Mouse (Mus musculus) bone marrow, adult 2 months (tissue): ENCODE measurements around the gene Ece1. TPM values are rescaled to one million over a fixed set of nuclear protein-coding genes. Genes with fewer than 3 reads are reported as not detected.
"Not testable (repeated sequence)": the region's sequence is repeated elsewhere in the genome, so short reads cannot be mapped to it uniquely, and the experiment has no call there.

Source experiments
- H3K27ac ChIP-seq: fragments of 200-500 bp; 2 replicates; pipeline ENCODE4 v1.5.1; 2012; ENCODE audit warnings: low read depth, mild to moderate bottlenecking, control low read depth, inconsistent platforms, low read length; ENCODE audit not compliant: control insufficient read depth, poor library complexity, insufficient read depth
- H3K4me1 ChIP-seq: fragments of 200-500 bp; 2 replicates; pipeline ENCODE4 v1.6.1; 2011; ENCODE audit warnings: low read length; ENCODE audit not compliant: control insufficient read depth, insufficient read depth
- H3K4me3 ChIP-seq: fragments of 200-500 bp; replicated peaks from 2 replicates; pipeline ENCODE3; 2011; ENCODE audit warnings: mild to moderate bottlenecking, low read depth, low read length, control low read depth; ENCODE audit not compliant: control insufficient read depth
- CTCF ChIP-seq: fragments of 200-500 bp; IDR thresholded peaks from 2 replicates; pipeline ENCODE4 v1.5.1; 2011; ENCODE audit warnings: low read length, control low read depth; ENCODE audit not compliant: control insufficient read depth, insufficient read depth
- POLR2A ChIP-seq: fragments of 200-500 bp; IDR thresholded peaks from 2 replicates; pipeline ENCODE4 v1.6.1; 2011; ENCODE audit warnings: low read depth, mild to moderate bottlenecking, control low read depth, low read length, borderline replicate concordance; ENCODE audit not compliant: control insufficient read depth
- WGBS: fragments of 180-500 bp; shearing (Covaris S2); methylation state at CpG from one replicate; pipeline ENCODE4 v1.1.7; 2018; 5-methylcytosine and 5-hydroxymethylcytosine counted together
- polyA plus RNA-seq: library from polyadenylated mRNA; stranded (reverse); fragments of >200 nt; gene quantifications from 2 replicates; pipeline ENCODE4 v1.2.4, GENCODE M21; 2011; ENCODE audit warnings: low replicate concordance; ENCODE audit not compliant: missing spikeins, insufficient read depth, insufficient read length

Gene Ece1
- polyA plus RNA-seq, 1 experiment = 7.3 TPM

GRCm38 (mm10) chr4:137838791-137839190 lies 23.2 kb upstream of the Ece1 start:
- Histone ChIP-seq H3K4me3 (no peak overlapping the region), H3K27ac (no peak overlapping the region), H3K4me1 (no peaks in the 10 kb centered on the region)
- TF ChIP-seq CTCF (no peak), POLR2A (no peak)
- WGBS = 83% methylated on average over 2 of the region's 2 CpGs

GRCm38 (mm10) chr4:137839452-137839851 lies 22.6 kb upstream of the Ece1 start:
- no peaks in the 10 kb centered on the region for H3K4me1 ChIP-seq
- no peak for TF ChIP-seq POLR2A
- no peak for TF ChIP-seq CTCF
- WGBS = 78% methylated on average over 5 of the region's 5 CpGs
- H3K4me3 ChIP-seq = no peak overlapping the region
- H3K27ac ChIP-seq = no peak overlapping the region

GRCm38 (mm10) chr4:137844656-137845055 lies 17.4 kb upstream of the Ece1 start:
- no peak overlapping the region for H3K27ac ChIP-seq
- no peak for TF ChIP-seq POLR2A
- TF ChIP-seq CTCF = peak; percentile 82
- H3K4me1 ChIP-seq = no peaks in the 10 kb centered on the region
- H3K4me3 ChIP-seq = no peak overlapping the region
- 28% methylated on average over 11 of the region's 11 CpGs for WGBS

GRCm38 (mm10) chr4:137847651-137848050 lies 14.4 kb upstream of the Ece1 start:
- WGBS = 22% methylated on average over 8 of the region's 8 CpGs
- not testable (repeated sequence) for H3K27ac ChIP-seq, H3K4me3 ChIP-seq, H3K4me1 ChIP-seq

GRCm38 (mm10) chr4:137850161-137850560 lies 11.9 kb upstream of the Ece1 start:
- Histone ChIP-seq H3K27ac (no peak overlapping the region), H3K4me1 (no peaks in the 10 kb centered on the region), H3K4me3 (no peak overlapping the region)
- TF ChIP-seq POLR2A (no peak), CTCF (no peak)
- 91% methylated on average over 6 of the region's 6 CpGs for WGBS

- 44% methylated on average over 2 of the region's 2 CpGs for WGBS
- H3K4me1 ChIP-seq = no peaks in the 10 kb centered on the region
- H3K4me3 ChIP-seq = no peak overlapping the region
- TF ChIP-seq POLR2A (no peak), CTCF (peak; percentile 54; the same call in 1 of the 2 replicates)
- no peak overlapping the region for H3K27ac ChIP-seq
Measured at GRCm38 (mm10) chr4:137851484-137851883, 10.6 kb upstream of the Ece1 start.

GRCm38 (mm10) chr4:137853822-137854221 lies 8.2 kb upstream of the Ece1 start:
- 36% methylated on average over 6 of the region's 6 CpGs for WGBS
- H3K27ac ChIP-seq = no peak overlapping the region
- TF ChIP-seq CTCF (no peak), POLR2A (no peak)
- no peak overlapping the region for H3K4me3 ChIP-seq
- no peaks in the 10 kb centered on the region for H3K4me1 ChIP-seq

GRCm38 (mm10) chr4:137855741-137856341 lies 6.2 kb upstream of the Ece1 start:
- Histone ChIP-seq H3K4me1 (no peaks in the 10 kb centered on the region), H3K4me3 (no peak overlapping the region), H3K27ac (no peak overlapping the region)
- 55% methylated on average over 9 of the region's 9 CpGs for WGBS
- no peak for TF ChIP-seq CTCF
- TF ChIP-seq POLR2A = no peak

- Histone ChIP-seq H3K4me1 (no peaks in the 10 kb centered on the region), H3K4me3 (no peak overlapping the region), H3K27ac (no peak overlapping the region)
- 42% methylated on average over 7 of the region's 7 CpGs for WGBS
- TF ChIP-seq CTCF (peak; percentile 86), POLR2A (no peak)
Measured at GRCm38 (mm10) chr4:137857116-137857515, 4.9 kb upstream of the Ece1 start.

- WGBS = 54% methylated on average over 2 of the region's 2 CpGs
- no peak for TF ChIP-seq CTCF
- TF ChIP-seq POLR2A = no peak
- no peak overlapping the region for H3K27ac ChIP-seq
- no peaks in the 10 kb centered on the region for H3K4me1 ChIP-seq
- no peak overlapping the region for H3K4me3 ChIP-seq
Measured at GRCm38 (mm10) chr4:137858371-137858770, 3.7 kb upstream of the Ece1 start.
